Mouse (Mus musculus): ENCODE data around the gene Cbfa2t2. TPM values are rescaled to one million over a fixed set of nuclear protein-coding genes. Genes with fewer than 3 reads are reported as not detected.

Gene Cbfa2t2
- polyA plus RNA-seq, 1 experiment from 2014 or later, result 10.3 TPM

- H3K9ac ChIP-seq (ENCODE audit: low read length), result no peak overlapping the region
- ATAC-seq (ENCODE audit: low FRiP score, low TSS enrichment) (no peak), DNase-seq (ENCODE audit: low spot score) (no peak)
- no peaks in the 10 kb centered on the region for H3K27me3 ChIP-seq (ENCODE audit: control insufficient read depth, insufficient read depth, low read length)
- no peaks in the 10 kb centered on the region for H3K4me1 ChIP-seq (replicated peaks; ENCODE audit: control insufficient read depth, insufficient read depth)
- no peak overlapping the region for H3K27ac ChIP-seq (replicated peaks)
- H3K9me3 ChIP-seq (ENCODE audit: control insufficient read depth, low read length), result no peaks in the 10 kb centered on the region
- 52% methylated on average over 7 of the region's 7 CpGs for WGBS
- no peak overlapping the region for H3K4me3 ChIP-seq (ENCODE audit: low read depth, low read length)
- TF ChIP-seq CTCF (IDR thresholded peaks at IDR 0.05; ENCODE audit: low read depth), result no peak
- no peak for TF ChIP-seq EP300 (optimal IDR thresholded peaks at IDR 0.05)
- no peaks in the 10 kb centered on the region for H3K36me3 ChIP-seq (ENCODE audit: control insufficient read depth, insufficient read depth, low read length)
- H3K4me2 ChIP-seq (replicated peaks; ENCODE audit: low read depth), result no peak overlapping the region
Measured at GRCm38 (mm10) chr2:154420942-154421731, 15.1 kb upstream of the Cbfa2t2 start.

DNA sequence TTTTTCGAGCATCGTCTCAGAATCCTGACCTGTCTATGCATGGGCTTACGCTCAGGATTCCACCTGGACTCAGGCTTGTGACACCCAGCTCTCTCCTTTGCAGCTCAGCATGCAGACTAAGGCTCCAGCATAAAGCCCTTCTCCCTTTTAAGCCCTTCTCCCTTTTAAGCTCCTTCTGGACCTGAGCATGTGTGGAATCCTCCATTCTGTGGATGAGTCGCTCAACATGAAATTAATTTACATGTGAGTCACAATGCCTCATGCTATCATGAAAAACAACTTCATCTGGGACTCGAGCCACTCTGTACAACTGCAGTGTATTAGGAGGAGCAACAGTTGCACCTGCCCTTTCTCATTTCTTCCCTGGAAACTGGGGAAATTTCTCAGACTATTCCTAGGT, 14.1 kb upstream of the Cbfa2t2 start:
- H3K4me3 ChIP-seq (ENCODE audit: low read depth, low read length), result no peak overlapping the region

DNA sequence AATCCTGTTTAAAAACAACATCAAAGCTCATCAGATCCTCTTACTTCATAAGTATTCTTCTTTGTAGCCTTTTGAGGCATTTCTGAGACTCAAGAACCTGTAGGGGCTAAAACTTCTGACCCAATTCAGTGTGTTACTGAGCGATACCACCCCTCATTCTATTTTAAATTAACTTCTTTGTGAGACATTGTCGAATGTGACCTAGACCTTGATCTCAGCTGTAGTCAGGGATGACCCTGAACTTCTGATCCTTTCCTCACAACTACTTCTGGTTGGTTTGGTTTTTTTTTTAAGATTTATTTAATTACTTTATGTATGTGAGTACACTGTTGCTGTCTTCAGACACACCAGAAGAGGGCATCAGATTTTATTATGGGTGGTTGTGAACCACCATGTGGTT, 12.7 kb upstream of the Cbfa2t2 start:
- Histone ChIP-seq H3K4me2 (replicated peaks; ENCODE audit: low read depth) (no peak overlapping the region), H3K4me1 (replicated peaks; ENCODE audit: control insufficient read depth, insufficient read depth) (no peaks in the 10 kb centered on the region), H3K9ac (ENCODE audit: low read length) (no peak overlapping the region), H3K27ac (replicated peaks) (no peak overlapping the region), H3K36me3 (ENCODE audit: control insufficient read depth, insufficient read depth, low read length) (no peaks in the 10 kb centered on the region), H3K9me3 (ENCODE audit: control insufficient read depth, low read length) (no peaks in the 10 kb centered on the region), H3K27me3 (ENCODE audit: control insufficient read depth, insufficient read depth, low read length) (no peaks in the 10 kb centered on the region), H3K4me3 (ENCODE audit: low read depth, low read length) (no peak overlapping the region)
- WGBS, result 92% methylated on average over 2 of the region's 2 CpGs
- DNase-seq (ENCODE audit: low spot score), result no peak
- TF ChIP-seq CTCF (IDR thresholded peaks at IDR 0.05; ENCODE audit: low read depth), result no peak
- TF ChIP-seq EP300 (optimal IDR thresholded peaks at IDR 0.05), result no peak
- no peak for ATAC-seq (ENCODE audit: low FRiP score, low TSS enrichment)

More for the DNA sequence above, 14.1 kb upstream of the Cbfa2t2 start:
- Histone ChIP-seq H3K27me3 (ENCODE audit: control insufficient read depth, insufficient read depth, low read length) (no peaks in the 10 kb centered on the region), H3K4me2 (replicated peaks; ENCODE audit: low read depth) (no peak overlapping the region), H3K4me1 (replicated peaks; ENCODE audit: control insufficient read depth, insufficient read depth) (no peaks in the 10 kb centered on the region), H3K36me3 (ENCODE audit: control insufficient read depth, insufficient read depth, low read length) (no peaks in the 10 kb centered on the region), H3K9me3 (ENCODE audit: control insufficient read depth, low read length) (no peaks in the 10 kb centered on the region), H3K27ac (replicated peaks) (no peak overlapping the region), H3K9ac (ENCODE audit: low read length) (no peak overlapping the region)
- ATAC-seq (ENCODE audit: low FRiP score, low TSS enrichment) (no peak), DNase-seq (ENCODE audit: low spot score) (no peak)
- WGBS, result 66% methylated on average over 5 of the region's 5 CpGs
- TF ChIP-seq CTCF (IDR thresholded peaks at IDR 0.05; ENCODE audit: low read depth) (no peak), EP300 (optimal IDR thresholded peaks at IDR 0.05) (no peak)

DNA sequence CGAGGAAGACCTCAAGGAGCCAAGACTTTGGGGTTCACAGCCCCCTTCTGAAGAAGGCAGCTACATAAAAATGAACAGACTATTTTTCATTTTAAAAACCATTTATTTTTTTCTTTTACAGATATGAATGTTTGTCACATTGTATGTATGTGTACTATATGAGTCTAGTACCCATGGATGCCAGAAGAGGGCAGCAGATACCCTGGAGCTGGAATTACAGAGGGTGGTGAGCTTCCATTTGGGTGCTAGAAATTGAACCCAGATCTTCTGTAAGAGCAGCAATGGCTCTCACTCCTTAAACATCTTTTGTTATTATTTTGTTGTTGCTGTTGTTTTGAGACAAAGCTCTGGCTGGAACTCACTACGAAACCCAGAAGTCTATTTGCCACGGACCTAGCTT, 10.8 kb upstream of the Cbfa2t2 start:
- DNase-seq (ENCODE audit: low spot score), result no peak
- no peak for ATAC-seq (ENCODE audit: low FRiP score, low TSS enrichment)
- H3K4me1 ChIP-seq (replicated peaks; ENCODE audit: control insufficient read depth, insufficient read depth), result no peaks in the 10 kb centered on the region
- no peak overlapping the region for H3K4me3 ChIP-seq (ENCODE audit: low read depth, low read length)
- no peak overlapping the region for H3K27ac ChIP-seq (replicated peaks)
- no peak overlapping the region for H3K4me2 ChIP-seq (replicated peaks; ENCODE audit: low read depth)
- no peaks in the 10 kb centered on the region for H3K27me3 ChIP-seq (ENCODE audit: control insufficient read depth, insufficient read depth, low read length)
- no peaks in the 10 kb centered on the region for H3K36me3 ChIP-seq (ENCODE audit: control insufficient read depth, insufficient read depth, low read length)
- H3K9me3 ChIP-seq (ENCODE audit: control insufficient read depth, low read length), result no peaks in the 10 kb centered on the region
- H3K9ac ChIP-seq (ENCODE audit: low read length), result no peak overlapping the region
- TF ChIP-seq CTCF (IDR thresholded peaks at IDR 0.05; ENCODE audit: low read depth) (peak; percentile 45), EP300 (optimal IDR thresholded peaks at IDR 0.05) (no peak)
- WGBS, result 94% methylated on average over 3 of the region's 3 CpGs

- Histone ChIP-seq H3K4me1 (replicated peaks; ENCODE audit: control insufficient read depth, insufficient read depth) (no peaks in the 10 kb centered on the region), H3K27ac (replicated peaks) (no peak overlapping the region)
- 15% methylated on average over 25 of the region's 25 CpGs for WGBS
Measured at GRCm38 (mm10) chr2:154426188-154426904, 9.9 kb upstream of the Cbfa2t2 start.

More at GRCm38 (mm10) chr2:154426188-154426904, 9.9 kb upstream of the Cbfa2t2 start:
- no peak for DNase-seq (ENCODE audit: low spot score)
- H3K36me3 ChIP-seq (ENCODE audit: control insufficient read depth, insufficient read depth, low read length), result no peaks in the 10 kb centered on the region
- H3K4me3 ChIP-seq (ENCODE audit: low read depth, low read length), result peak overlapping the region; percentile 31
- no peak for ATAC-seq (ENCODE audit: low FRiP score, low TSS enrichment)
- no peaks in the 10 kb centered on the region for H3K27me3 ChIP-seq (ENCODE audit: control insufficient read depth, insufficient read depth, low read length)
- peak overlapping the region; percentile 60 for H3K9ac ChIP-seq (ENCODE audit: low read length)
- TF ChIP-seq CTCF (IDR thresholded peaks at IDR 0.05; ENCODE audit: low read depth), result no peak
- no peak for TF ChIP-seq EP300 (optimal IDR thresholded peaks at IDR 0.05)
- H3K9me3 ChIP-seq (ENCODE audit: control insufficient read depth, low read length), result no peaks in the 10 kb centered on the region
- H3K4me2 ChIP-seq (replicated peaks; ENCODE audit: low read depth), result peak overlapping the region; percentile 55

All from stomach, postnatal 0 days (tissue).